Mouse (Mus musculus) testis, adult 2 months (tissue): ENCODE results near the gene Rgs3. TPM values are rescaled to one million over a fixed set of nuclear protein-coding genes. Genes with fewer than 3 reads are reported as not detected.

Experiments used
- H3K27ac ChIP-seq: fragments of 200-500 bp; 2 replicates; pipeline ENCODE4 v1.5.1; 2012; ENCODE audit warnings: low read depth, low read length; ENCODE audit not compliant: control insufficient read depth, insufficient read depth
- H3K27me3 ChIP-seq: fragments of 200-500 bp; 2 replicates; pipeline ENCODE4 v1.6.1; 2012; ENCODE audit warnings: mild to moderate bottlenecking, low read length, moderate library complexity; ENCODE audit not compliant: control insufficient read depth, insufficient read depth
- H3K36me3 ChIP-seq: fragments of 200-500 bp; 2 replicates; pipeline ENCODE4 v1.6.1; 2012; ENCODE audit warnings: mild to moderate bottlenecking, low read length; ENCODE audit not compliant: control insufficient read depth, insufficient read depth
- H3K4me1 ChIP-seq: fragments of 200-500 bp; 2 replicates; pipeline ENCODE4 v1.6.1; 2012; ENCODE audit warnings: low read length; ENCODE audit not compliant: control insufficient read depth, insufficient read depth
- H3K4me3 ChIP-seq: fragments of 200-500 bp; 2 replicates; pipeline ENCODE4 v1.5.1; 2012; ENCODE audit warnings: low read depth, mild to moderate bottlenecking, low read length, moderate library complexity, mixed read lengths; ENCODE audit not compliant: control insufficient read depth
- CTCF ChIP-seq: fragments of 200-500 bp; IDR thresholded peaks from 2 replicates; pipeline ENCODE4 v1.5.1; 2012; ENCODE audit warnings: low read depth, mild to moderate bottlenecking, inconsistent platforms, low read length, moderate library complexity; ENCODE audit not compliant: control insufficient read depth, insufficient read depth, insufficient replicate concordance
- POLR2A ChIP-seq: fragments of 200-500 bp; IDR thresholded peaks from 2 replicates; pipeline ENCODE4 v1.6.1; 2012; ENCODE audit warnings: low read depth, mild to moderate bottlenecking, inconsistent platforms, low read length, moderate library complexity; ENCODE audit not compliant: control insufficient read depth
- polyA plus RNA-seq: library from polyadenylated mRNA; depleted of rRNA; stranded (reverse); fragments of >200 nt; gene quantifications from 2 replicates; pipeline ENCODE4 v1.2.3, GENCODE M21; 2012

Rgs3 gene
- polyA plus RNA-seq, 1 experiment = 65.5 TPM

GRCm38 (mm10) chr4:62735291-62735690 lies 175.6 kb downstream of the Rgs3 start:
- Histone ChIP-seq H3K4me3 (no peak overlapping the region), H3K27ac (no peak overlapping the region), H3K27me3 (no peaks in the 10 kb centered on the region), H3K36me3 (no peaks in the 10 kb centered on the region), H3K4me1 (peaks cover 2% of the 10 kb centered on the region; the same call in 1 of the 2 replicates)
- TF ChIP-seq POLR2A (no peak), CTCF (no peak)

- TF ChIP-seq CTCF (no peak), POLR2A (no peak)
- Histone ChIP-seq H3K27me3 (no peaks in the 10 kb centered on the region), H3K4me3 (no peak overlapping the region), H3K4me1 (peaks cover 2% of the 10 kb centered on the region; the same call in 1 of the 2 replicates), H3K27ac (peak overlapping the region; percentile 12; the same call in 1 of the 2 replicates), H3K36me3 (no peaks in the 10 kb centered on the region)
Observed at GRCm38 (mm10) chr4:62735878-62736277, 176.2 kb downstream of the Rgs3 start.

DNA sequence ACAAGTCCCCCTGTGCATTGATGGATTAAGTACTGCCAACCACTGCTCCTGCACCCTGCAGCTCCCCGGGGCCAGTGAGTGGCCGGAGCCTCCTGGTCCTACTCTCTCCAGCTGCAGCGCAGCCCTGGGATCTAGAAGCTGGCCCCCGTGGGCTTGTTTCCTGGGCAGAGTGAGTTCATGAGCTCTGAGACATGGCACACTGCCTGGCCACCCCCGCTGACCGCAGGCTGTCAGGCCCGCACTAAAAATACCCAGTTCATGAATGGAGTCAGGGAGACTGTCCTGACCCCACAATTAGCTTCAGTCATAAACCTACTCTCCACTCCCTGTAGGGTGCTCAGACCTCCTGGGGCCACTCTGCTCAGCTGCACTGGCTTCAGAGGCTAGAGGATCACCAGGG lies 176.8 kb downstream of the Rgs3 start:
- Histone ChIP-seq H3K4me3 (no peak overlapping the region), H3K4me1 (peaks cover 2% of the 10 kb centered on the region; the same call in 1 of the 2 replicates), H3K36me3 (no peaks in the 10 kb centered on the region), H3K27ac (peak overlapping the region; percentile 12; the same call in 1 of the 2 replicates), H3K27me3 (no peaks in the 10 kb centered on the region)
- TF ChIP-seq CTCF (no peak), POLR2A (no peak)

DNA sequence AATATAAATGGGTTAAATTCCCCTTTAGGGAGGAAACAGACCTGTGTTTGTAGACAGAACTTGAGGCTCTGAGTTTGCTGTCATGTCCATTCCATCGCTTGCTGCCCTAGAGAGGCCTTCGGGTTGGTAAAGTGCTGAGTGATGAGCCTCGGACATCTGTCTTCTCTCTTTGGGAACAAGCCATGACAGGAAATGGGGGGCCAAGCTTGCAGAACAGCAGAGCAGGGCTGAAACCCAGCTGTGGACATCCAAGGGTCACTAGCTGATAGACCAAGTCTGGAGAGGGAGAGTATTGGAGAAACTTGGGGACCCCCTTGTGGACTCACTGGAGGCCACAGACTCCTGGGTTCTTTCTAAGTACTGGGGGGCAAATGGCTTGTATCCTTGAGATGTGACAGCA lies 177.3 kb downstream of the Rgs3 start:
- no peaks in the 10 kb centered on the region for H3K27me3 ChIP-seq
- no peak overlapping the region for H3K4me3 ChIP-seq
- TF ChIP-seq POLR2A (no peak), CTCF (no peak)
- H3K4me1 ChIP-seq = peaks cover 3% of the 10 kb centered on the region; the same call in 1 of the 2 replicates
- H3K36me3 ChIP-seq = no peaks in the 10 kb centered on the region
- no peak overlapping the region for H3K27ac ChIP-seq

DNA sequence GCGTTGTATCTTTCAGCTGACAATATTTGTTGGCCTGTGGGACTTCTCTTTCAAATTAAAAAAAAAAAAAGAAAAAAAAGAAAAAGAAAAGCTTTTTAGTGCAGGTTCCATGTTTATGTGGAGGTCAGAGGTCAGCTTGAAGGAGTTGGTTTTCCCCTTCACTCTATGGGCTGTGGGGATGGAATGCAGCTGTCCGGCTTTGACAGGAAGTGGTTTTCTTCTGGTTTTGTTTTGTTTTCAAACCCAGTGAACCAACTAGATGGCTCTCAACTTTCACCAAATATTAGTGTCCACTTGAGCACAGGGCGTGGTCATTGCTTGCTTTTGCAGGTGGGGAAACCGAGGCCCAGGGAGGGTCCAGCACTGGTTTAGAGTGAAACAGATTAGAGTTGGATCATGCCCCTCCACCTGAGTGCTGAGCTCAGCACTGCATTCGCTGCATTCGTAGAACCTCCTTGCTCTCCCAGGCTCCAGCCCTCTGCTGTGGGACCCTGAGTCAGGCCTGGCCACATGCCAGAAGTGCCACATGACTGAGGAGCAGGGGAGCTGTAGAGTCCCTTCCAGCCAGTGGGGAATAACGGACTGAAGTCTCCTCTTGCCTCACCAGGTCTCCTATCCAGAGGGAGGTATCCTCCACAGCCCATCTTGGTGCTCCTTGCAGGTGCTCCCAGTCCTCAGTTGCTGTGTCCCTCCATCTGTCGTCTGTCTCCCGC lies 178.5 kb downstream of the Rgs3 start:
- TF ChIP-seq CTCF = no peak
- TF ChIP-seq POLR2A = no peak
- H3K4me1 ChIP-seq = peaks cover 2% of the 10 kb centered on the region
- no peak overlapping the region for H3K4me3 ChIP-seq
- H3K27ac ChIP-seq = no peak overlapping the region
- no peaks in the 10 kb centered on the region for H3K27me3 ChIP-seq
- H3K36me3 ChIP-seq = no peaks in the 10 kb centered on the region

GRCm38 (mm10) chr4:62738996-62739395 lies 179.3 kb downstream of the Rgs3 start:
- no peaks in the 10 kb centered on the region for H3K36me3 ChIP-seq
- TF ChIP-seq POLR2A (no peak), CTCF (no peak)
- H3K27ac ChIP-seq = no peak overlapping the region
- peaks cover 5% of the 10 kb centered on the region for H3K4me1 ChIP-seq
- no peak overlapping the region for H3K4me3 ChIP-seq
- no peaks in the 10 kb centered on the region for H3K27me3 ChIP-seq

DNA sequence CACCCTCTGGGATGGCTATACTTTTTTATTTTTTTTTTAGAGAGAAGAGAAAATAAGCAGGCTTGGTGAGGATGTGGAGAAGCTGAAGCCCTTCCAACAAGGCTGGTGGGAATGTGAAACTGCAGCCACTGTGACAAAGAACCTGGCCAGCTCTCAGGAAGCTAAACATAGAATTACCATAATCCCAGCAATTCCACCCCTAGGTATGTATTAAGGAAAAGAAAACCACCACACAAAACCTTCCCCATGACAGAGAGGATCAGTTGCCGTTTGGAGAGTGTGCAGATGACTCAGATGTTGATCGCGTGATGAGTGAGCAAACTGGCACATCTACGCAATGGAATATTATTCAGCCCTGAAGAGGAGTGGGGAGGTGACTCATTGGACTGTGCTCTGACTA lies 179.9 kb downstream of the Rgs3 start:
- no peak overlapping the region for H3K27ac ChIP-seq
- H3K4me3 ChIP-seq = no peak overlapping the region
- H3K36me3 ChIP-seq = no peaks in the 10 kb centered on the region
- H3K4me1 ChIP-seq = peaks cover 5% of the 10 kb centered on the region
- TF ChIP-seq POLR2A (no peak), CTCF (no peak)
- H3K27me3 ChIP-seq = no peaks in the 10 kb centered on the region

- H3K36me3 ChIP-seq = no peaks in the 10 kb centered on the region
- no peak for TF ChIP-seq POLR2A
- no peak for TF ChIP-seq CTCF
- H3K4me1 ChIP-seq = peaks cover 5% of the 10 kb centered on the region
- no peaks in the 10 kb centered on the region for H3K27me3 ChIP-seq
- no peak overlapping the region for H3K27ac ChIP-seq
- no peak overlapping the region for H3K4me3 ChIP-seq
Observed at GRCm38 (mm10) chr4:62740282-62741054, 180.8 kb downstream of the Rgs3 start.
